Mouse (Mus musculus) mature B cell (primary cell): ENCODE results near the gene Ifi214.
"Not testable (repeated sequence)": the region's sequence is repeated elsewhere in the genome, so short reads cannot be mapped to it uniquely, and the experiment has no call there.

Experiments
- in situ Hi-C: fragments of 300-500 bp; cut with MboI; formaldehyde crosslinking; loops from 2 replicates; pipeline ENCODE4 v1.14.3; 2019

Ifi214 gene

GRCm38 (mm10) chr1:173535791-173536190 lies at the start of gene Ifi214:
Gene Ifi214, minus strand, starts transcription at chr1:173535957.
- in situ Hi-C loops, result not testable (repeated sequence)

- in situ Hi-C loops, result no loop called here
Observed at GRCm38 (mm10) chr1:173579921-173580585, 44.3 kb upstream of the Ifi214 start.

GRCm38 (mm10) chr1:173579079-173579478 lies 43.3 kb upstream of the Ifi214 start:
- in situ Hi-C loops, result no loop called here

- in situ Hi-C loops, result not testable (repeated sequence)
Observed at GRCm38 (mm10) chr1:173550491-173551050, 14.8 kb upstream of the Ifi214 start.

- in situ Hi-C loops, result not testable (repeated sequence)
Observed at GRCm38 (mm10) chr1:173548798-173549197, 13.0 kb upstream of the Ifi214 start.

- in situ Hi-C loops, result no loop called here
Observed at GRCm38 (mm10) chr1:173521452-173521851, 14.3 kb downstream of the Ifi214 start.

GRCm38 (mm10) chr1:173510595-173510994 lies 25.2 kb downstream of the Ifi214 start:
- in situ Hi-C loops, result not testable (repeated sequence)

- in situ Hi-C loops, result not testable (repeated sequence)
Observed at GRCm38 (mm10) chr1:173491483-173491882, 44.3 kb downstream of the Ifi214 start.

- in situ Hi-C loops, result not testable (repeated sequence)
Observed at GRCm38 (mm10) chr1:173490812-173491480, 44.8 kb downstream of the Ifi214 start, which contains the start of gene Ifi206. Gene Ifi206, minus strand, starts transcription at chr1:173491041.

GRCm38 (mm10) chr1:173481182-173481574 lies 54.6 kb downstream of the Ifi214 start:
- in situ Hi-C loops, result not testable (repeated sequence)

- in situ Hi-C loops, result not testable (repeated sequence)
Observed at GRCm38 (mm10) chr1:173480399-173481181, 55.2 kb downstream of the Ifi214 start.
